In genomic region chr10:40519586-40519985, GRCm38 (mm10) we compare ENCODE assay signal across 10 mouse cellular contexts. TPM values are rescaled to one million over a fixed set of nuclear protein-coding genes. Genes with fewer than 3 reads are reported as not detected.
DNase-seq lines count a peak whose midpoint lies in the region; ATAC-seq and TF ChIP-seq lines count a peak whose summit lies in the region.
"Had no signal": no experiment of that assay in that cellular context is flagged by ENCODE, and none has a peak within 500 bp of the region (broad histone marks: within the 10 kb centered on the region; RNA-seq: fewer than 3 reads in every experiment).

No protein-coding gene starts in this region.

- no peak overlapping the region for H3K4me3 ChIP-seq in kidney, embryonic 14.5 days (ENCODE audit: low read length)
- H3K4me3 ChIP-seq in cerebellum, adult 2 months (replicated peaks; ENCODE audit: insufficient read depth, low read depth, low read length), result no peak overlapping the region
- H3K4me3 ChIP-seq: erythroblast, embryonic 14.5 days had no signal

- no peak for ATAC-seq in kidney, embryonic 14.5 days (ENCODE audit: low FRiP score, low TSS enrichment)
- ATAC-seq in megakaryocyte, adult 5-6 weeks (ENCODE audit: poor library complexity, severe bottlenecking), result no peak

- no peak for TF ChIP-seq POLR2A in cerebellum, adult 2 months (IDR thresholded peaks at IDR 0.05; ENCODE audit: borderline replicate concordance, insufficient read depth, low read length)

- DNase-seq in kidney, adult 11 months, result peak; percentile 93
- DNase-seq in cerebellum, adult 2 months, result peak in 1 of 2 experiments; percentile 46
- DNase-seq in frontal cortex, postnatal 10 days (ENCODE audit: low spot score in 2 of 2), result peak; percentile 55 to 70
- peak; percentile 68 to 70 for DNase-seq in left cerebral cortex, postnatal 14 days (ENCODE audit: low spot score in 2 of 2)
- no peak for DNase-seq in c-Kit-positive CD71-positive TER-119-positive erythroid progenitor cells, embryonic 14.5 days (ENCODE audit: low spot score)

- H3K9me3 ChIP-seq in kidney, embryonic 14.5 days (ENCODE audit: control insufficient read depth, low read length), result no peaks in the 10 kb centered on the region

- no peak overlapping the region for H3K9ac ChIP-seq in kidney, embryonic 14.5 days (ENCODE audit: low read depth, low read length)

- no peaks in the 10 kb centered on the region for H3K36me3 ChIP-seq in kidney, embryonic 14.5 days (ENCODE audit: control insufficient read depth, insufficient read depth, low read length)

- 87% methylated on average over 4 of the region's 4 CpGs for WGBS in kidney, embryonic 14.5 days
- WGBS in cerebellum, adult 2 months, result 26% methylated on average over 4 of the region's 4 CpGs

- no peak overlapping the region for H3K27ac ChIP-seq in kidney, embryonic 14.5 days (ENCODE audit: low read depth, low read length)
- H3K27ac ChIP-seq in cerebellum, adult 2 months (ENCODE audit: insufficient read depth, low read length), result peak overlapping the region; percentile 66; the same call in 1 of the 2 replicates

- H3K27me3 ChIP-seq in kidney, embryonic 14.5 days (ENCODE audit: control insufficient read depth, insufficient read depth, low read length), result no peaks in the 10 kb centered on the region
- no peaks in the 10 kb centered on the region for H3K27me3 ChIP-seq in cerebellum, adult 2 months (ENCODE audit: control insufficient read depth, insufficient read depth, low read length)

- H3K4me2 ChIP-seq in kidney, embryonic 14.5 days (replicated peaks; ENCODE audit: low read depth, low read length), result no peak overlapping the region

- intact Hi-C loops in left cerebral cortex, postnatal 14 days (cut with DNase I), result no loop called here

- 0 out of 2 replicates have a peak, but pooled peaks cover 3% of the 10 kb centered on the region for H3K4me1 ChIP-seq in kidney, embryonic 14.5 days (ENCODE audit: control insufficient read depth, insufficient read depth, low read length)
- no peaks in the 10 kb centered on the region for H3K4me1 ChIP-seq in cerebellum, adult 2 months (ENCODE audit: control insufficient read depth, insufficient read depth, low read length)

- TF ChIP-seq CTCF in cerebellum, adult 2 months (IDR thresholded peaks at IDR 0.05; ENCODE audit: borderline replicate concordance, insufficient read depth, low read depth, low read length), result no peak

RNA-seq across cellular contexts. Expression of gene Slc22a16, which starts 50.5 kb away (rescaled TPM):
- polyA plus RNA-seq in kidney, embryonic 14.5 days (2014; fragmentation: Nextera tagmentation; extraction: Ambion mirVana), result not detected in 2 replicates
- polyA plus RNA-seq in cerebellum, adult 2 months (2012; rRNA removed), result not detected in 2 replicates
- total RNA-seq in left cerebral cortex, postnatal 14 days (2021), result not detected
- total RNA-seq in megakaryocyte, adult 5-6 weeks (2015), result not detected in 2 replicates
- total RNA-seq in megakaryocyte, adult 5-6 weeks (2017), result not detected in 2 replicates
- polyA plus RNA-seq: erythroblast, embryonic 14.5 days; limb, embryonic 11.5 days; neural tube, embryonic 11.5 days had no signal
